Mouse (Mus musculus): ENCODE results near the gene Ifitm3.

Ifitm3 gene

DNA sequence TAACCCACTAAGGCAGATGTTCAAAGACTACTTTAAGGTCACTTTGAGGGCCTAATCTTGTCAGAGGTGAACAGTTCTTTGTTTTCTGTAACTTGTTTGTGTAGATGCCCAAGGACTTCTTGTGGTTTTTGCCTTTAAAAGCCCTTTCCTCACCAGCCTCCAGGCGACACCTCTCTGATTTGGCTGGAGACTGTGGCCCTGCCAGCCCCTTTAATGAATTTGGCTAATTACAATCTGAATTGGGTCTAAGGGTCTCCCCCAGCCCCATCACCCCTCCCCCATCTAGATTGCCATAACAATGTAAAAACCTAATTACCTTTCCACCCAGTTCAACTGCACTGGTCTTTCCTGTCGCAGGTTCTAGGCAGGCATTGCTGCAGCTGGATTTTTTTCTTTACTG lies 47.8 kb downstream of the Ifitm3 start:
- no peak for DNase-seq (ENCODE audit: low read depth, low spot score)

DNA sequence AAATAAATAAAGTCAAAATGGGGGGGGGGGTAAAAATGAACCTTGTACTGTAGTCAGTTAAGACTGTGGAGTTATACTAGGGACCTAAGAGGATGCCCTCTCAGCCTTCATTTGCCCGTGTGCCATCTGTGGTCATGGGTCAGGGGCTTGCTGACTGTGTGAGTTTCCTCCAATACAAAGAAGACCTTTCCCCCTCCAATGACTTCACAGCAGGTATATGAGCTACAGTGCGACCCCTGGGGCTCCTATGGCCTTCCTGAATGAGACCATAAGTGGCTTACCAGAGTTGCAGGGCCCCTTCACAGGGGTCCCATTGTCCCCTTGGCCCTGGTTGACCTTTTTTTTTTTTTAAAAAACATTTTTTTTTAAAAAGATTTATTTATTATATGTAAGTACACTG lies 49.2 kb downstream of the Ifitm3 start:
- no peak for DNase-seq (ENCODE audit: low read depth, low spot score)

DNA sequence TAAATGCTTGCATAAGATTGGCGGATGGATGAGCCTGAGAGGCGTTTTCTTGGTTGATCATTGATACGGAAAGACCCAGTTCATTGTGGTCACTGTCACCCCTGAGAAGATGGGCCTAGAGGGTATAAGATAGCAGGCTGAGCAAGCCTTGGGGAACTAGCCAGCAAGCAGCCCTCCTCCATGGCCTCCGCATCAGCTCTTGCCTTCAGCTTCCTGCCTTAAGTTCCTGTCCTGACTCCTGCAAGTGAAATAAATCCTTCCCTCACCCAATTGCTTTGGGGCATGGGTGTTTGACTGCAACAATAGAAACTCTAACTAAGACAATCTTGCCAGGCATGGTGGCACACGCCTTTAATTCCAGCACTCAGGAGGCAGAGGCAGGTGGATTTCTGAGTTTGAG lies 50.5 kb downstream of the Ifitm3 start:
- no peak for DNase-seq (ENCODE audit: low read depth, low spot score)

All from retina, adult 2 months (tissue).